Mouse (Mus musculus) testis, postnatal 10 days (tissue): ENCODE measurements at regions not wholly inside any gene's neighbourhood (a gene's known extent, or its start where the extent isn't known, plus 50 kb on each side); places are given as distances from the start of the nearest gene placed in this dataset.
A peak's percentile ranks its signal among the peaks of the same experiment; 100 is the strongest.
"Not testable (repeated sequence)": the region's sequence is repeated elsewhere in the genome, so short reads cannot be mapped to it uniquely, and the experiment has no call there.

Experiments used
- DNase-seq: peaks from one replicate; pipeline ENCODE4 v3.0.0; 2021; ENCODE audit warnings: low spot score

GRCm38 (mm10) chr15:62252078-62252833, 1329.4 kb upstream of the A1bg start:
- not testable (repeated sequence) for DNase-seq

- DNase-seq: no peak
Measured at GRCm38 (mm10) chr15:62249436-62249835, 1326.6 kb upstream of the A1bg start.

GRCm38 (mm10) chr15:62246561-62247079, 1323.8 kb upstream of the A1bg start:
- no peak for DNase-seq

- DNase-seq: no peak
Measured at GRCm38 (mm10) chr15:62245237-62245636, 1322.4 kb upstream of the A1bg start.

GRCm38 (mm10) chr15:62244819-62245218, 1322.0 kb upstream of the A1bg start:
- no peak for DNase-seq

- DNase-seq: no peak
Measured at GRCm38 (mm10) chr15:62240031-62240430, 1317.2 kb upstream of the A1bg start.

- DNase-seq: no peak
Measured at GRCm38 (mm10) chr15:62238503-62239045, 1315.8 kb upstream of the A1bg start.

- DNase-seq: no peak
Measured at GRCm38 (mm10) chr15:62236056-62236455, 1313.2 kb upstream of the A1bg start.

- no peak for DNase-seq
Measured at GRCm38 (mm10) chr15:62234182-62234760, 1311.5 kb upstream of the A1bg start.

- no peak for DNase-seq
Measured at GRCm38 (mm10) chr15:62233154-62233553, 1310.3 kb upstream of the A1bg start.

GRCm38 (mm10) chr15:62231709-62232108, 1308.9 kb upstream of the A1bg start:
- DNase-seq: no peak

GRCm38 (mm10) chr15:62230773-62231172, 1308.0 kb upstream of the A1bg start:
- DNase-seq: no peak

- peak; percentile 51 for DNase-seq
Measured at GRCm38 (mm10) chr15:62229491-62230283, 1306.9 kb upstream of the A1bg start.

GRCm38 (mm10) chr15:62229023-62229422, 1306.2 kb upstream of the A1bg start:
- DNase-seq: no peak

GRCm38 (mm10) chr15:62224798-62225197, 1302.0 kb upstream of the A1bg start:
- DNase-seq: no peak

GRCm38 (mm10) chr15:62224191-62224590, 1301.4 kb upstream of the A1bg start:
- no peak for DNase-seq

- no peak for DNase-seq
Measured at GRCm38 (mm10) chr15:62223156-62223840, 1300.5 kb upstream of the A1bg start.

GRCm38 (mm10) chr15:62222731-62223130, 1299.9 kb upstream of the A1bg start:
- DNase-seq: no peak

- no peak for DNase-seq
Measured at GRCm38 (mm10) chr15:62222201-62222600, 1299.4 kb upstream of the A1bg start.

- no peak for DNase-seq
Measured at GRCm38 (mm10) chr15:62221024-62221819, 1298.4 kb upstream of the A1bg start.

- no peak for DNase-seq
Measured at GRCm38 (mm10) chr15:62220620-62221019, 1297.8 kb upstream of the A1bg start.
